Mouse (Mus musculus): ENCODE data around the gene Rtkn.

The Rtkn gene

GRCm38 (mm10) chr6:83134951-83135513 lies at the start of gene Rtkn:
Rtkn (plus strand) TSS chr6:83135463.
- DNase-seq (ENCODE audit: low spot score) = no peak

- DNase-seq (ENCODE audit: low spot score) = no peak
Measured at GRCm38 (mm10) chr6:83086121-83087035, 48.9 kb upstream of the Rtkn start, which contains the start of gene Lbx2. Lbx2 (plus strand) TSS chr6:83086367.

- DNase-seq (ENCODE audit: low spot score) = no peak
Measured at GRCm38 (mm10) chr6:83087205-83087925, 47.9 kb upstream of the Rtkn start.

- DNase-seq (ENCODE audit: low spot score) = no peak
Measured at GRCm38 (mm10) chr6:83087926-83088260, 47.4 kb upstream of the Rtkn start.

GRCm38 (mm10) chr6:83092416-83093127 lies 42.7 kb upstream of the Rtkn start:
- DNase-seq (ENCODE audit: low spot score) = no peak

- DNase-seq (ENCODE audit: low spot score) = no peak
Measured at GRCm38 (mm10) chr6:83095968-83096367, 39.3 kb upstream of the Rtkn start.

- no peak for DNase-seq (ENCODE audit: low spot score)
Measured at GRCm38 (mm10) chr6:83098411-83098810, 36.9 kb upstream of the Rtkn start.

GRCm38 (mm10) chr6:83101316-83101687 lies 34.0 kb upstream of the Rtkn start, which contains the start of the genes Ccdc142 and Gm42688:
Ccdc142 (plus strand) TSS chr6:83101601.
Gm42688 (plus strand) TSS chr6:83101617.
- DNase-seq (ENCODE audit: low spot score) = peak; percentile 74

- DNase-seq (ENCODE audit: low spot score) = peak; percentile 55
Measured at GRCm38 (mm10) chr6:83101688-83102556, 33.3 kb upstream of the Rtkn start.

- DNase-seq (ENCODE audit: low spot score) = no peak
Measured at GRCm38 (mm10) chr6:83103130-83103650, 32.1 kb upstream of the Rtkn start.

GRCm38 (mm10) chr6:83104158-83104557 lies 31.1 kb upstream of the Rtkn start:
- no peak for DNase-seq (ENCODE audit: low spot score)

- peak; percentile 70 for DNase-seq (ENCODE audit: low spot score)
Measured at GRCm38 (mm10) chr6:83107566-83108400, 27.5 kb upstream of the Rtkn start.

GRCm38 (mm10) chr6:83108762-83109668 lies 26.2 kb upstream of the Rtkn start, which contains the start of gene Mrpl53:
Mrpl53 (plus strand) TSS chr6:83109040.
- DNase-seq (ENCODE audit: low spot score) = peak; percentile 81

GRCm38 (mm10) chr6:83111510-83112136 lies 23.6 kb upstream of the Rtkn start:
- DNase-seq (ENCODE audit: low spot score) = no peak

GRCm38 (mm10) chr6:83115011-83115671 lies 20.1 kb upstream of the Rtkn start, which contains the start of gene Mogs:
Mogs (plus strand) TSS chr6:83115496.
- DNase-seq (ENCODE audit: low spot score) = peak; percentile 95

- DNase-seq (ENCODE audit: low spot score) = no peak
Measured at GRCm38 (mm10) chr6:83115682-83116372, 19.4 kb upstream of the Rtkn start.
